Mouse (Mus musculus): ENCODE measurements at regions not wholly inside any gene's neighbourhood (a gene's known extent, or its start where the extent isn't known, plus 50 kb on each side); places are given as distances from the start of the nearest gene placed in this dataset.
"Not testable (repeated sequence)": the region's sequence is repeated elsewhere in the genome, so short reads cannot be mapped to it uniquely, and the experiment has no call there.

DNA sequence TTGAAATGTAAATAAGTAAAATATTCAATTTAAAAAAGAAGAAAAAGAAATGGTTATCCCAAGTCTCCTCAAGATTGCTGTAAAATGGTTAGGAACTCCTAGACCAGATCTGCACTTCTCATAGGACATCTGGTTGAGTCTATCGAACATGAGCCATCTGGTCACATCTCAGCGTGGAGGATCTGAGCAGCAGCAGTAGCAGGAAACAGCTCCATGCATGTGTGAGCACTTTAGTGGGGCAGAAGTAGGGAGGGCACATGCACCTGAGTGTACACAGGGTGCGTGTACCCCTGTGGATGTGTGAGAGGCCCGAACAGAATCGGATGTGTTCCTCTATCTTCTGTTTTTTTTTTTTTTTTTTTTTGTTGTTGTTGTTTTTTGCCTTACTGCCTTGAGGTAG, 65.2 kb upstream of the Klf13 start:
- Histone ChIP-seq H3K9ac (ENCODE audit: low read length) (no peak overlapping the region), H3K4me1 (ENCODE audit: control insufficient read depth, insufficient read depth, low read length) (no peaks in the 10 kb centered on the region), H3K4me3 (ENCODE audit: low read depth, low read length) (no peak overlapping the region), H3K4me2 (ENCODE audit: low read depth) (no peak overlapping the region), H3K9me3 (ENCODE audit: control insufficient read depth, low read length) (no peaks in the 10 kb centered on the region), H3K27ac (ENCODE audit: low read depth, low read length) (no peak overlapping the region), H3K27me3 (ENCODE audit: control insufficient read depth, insufficient read depth, low read length) (no peaks in the 10 kb centered on the region), H3K36me3 (ENCODE audit: control insufficient read depth, insufficient read depth, low read length) (no peaks in the 10 kb centered on the region)
- WGBS: 83% methylated on average over 5 of the region's 5 CpGs
- ATAC-seq (ENCODE audit: insufficient read depth, low FRiP score, low TSS enrichment) (no peak), DNase-seq (ENCODE audit: low spot score) (no peak)

DNA sequence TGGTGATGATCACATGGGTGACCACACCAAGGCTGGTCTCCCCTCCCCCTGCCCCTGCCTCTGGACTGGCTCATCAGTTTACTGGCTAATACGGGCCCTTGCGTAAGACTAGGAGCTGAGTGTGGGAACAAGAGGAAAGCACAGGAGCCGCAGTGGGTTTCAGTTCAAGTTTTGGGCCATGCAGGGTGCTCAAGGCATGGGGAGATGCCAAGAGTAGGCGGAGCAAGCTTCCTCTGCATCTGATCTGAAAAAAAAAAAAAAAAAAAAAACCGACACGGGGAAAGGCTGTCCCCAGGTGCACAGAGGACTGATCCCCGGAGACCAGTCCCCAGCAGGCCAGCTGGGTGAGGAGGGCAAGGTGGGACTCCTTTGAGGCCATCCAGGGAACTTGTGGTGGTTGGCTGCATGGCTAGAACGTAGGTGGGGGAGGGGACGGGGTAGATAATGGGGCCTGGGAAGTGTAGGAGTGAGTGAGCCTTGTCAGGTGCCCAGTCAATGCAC, 62.9 kb upstream of the Klf13 start:
- no peak overlapping the region for H3K4me3 ChIP-seq (ENCODE audit: low read depth, low read length)
- ATAC-seq (ENCODE audit: insufficient read depth, low FRiP score, low TSS enrichment) (no peak), DNase-seq (ENCODE audit: low spot score) (no peak)
- H3K9me3 ChIP-seq (ENCODE audit: control insufficient read depth, low read length): no peaks in the 10 kb centered on the region
- WGBS: 61% methylated on average over 9 of the region's 9 CpGs
- no peaks in the 10 kb centered on the region for H3K36me3 ChIP-seq (ENCODE audit: control insufficient read depth, insufficient read depth, low read length)
- no peak overlapping the region for H3K9ac ChIP-seq (ENCODE audit: low read length)
- no peak overlapping the region for H3K27ac ChIP-seq (ENCODE audit: low read depth, low read length)
- no peaks in the 10 kb centered on the region for H3K27me3 ChIP-seq (ENCODE audit: control insufficient read depth, insufficient read depth, low read length)
- H3K4me2 ChIP-seq (ENCODE audit: low read depth): no peak overlapping the region
- no peaks in the 10 kb centered on the region for H3K4me1 ChIP-seq (ENCODE audit: control insufficient read depth, insufficient read depth, low read length)

DNA sequence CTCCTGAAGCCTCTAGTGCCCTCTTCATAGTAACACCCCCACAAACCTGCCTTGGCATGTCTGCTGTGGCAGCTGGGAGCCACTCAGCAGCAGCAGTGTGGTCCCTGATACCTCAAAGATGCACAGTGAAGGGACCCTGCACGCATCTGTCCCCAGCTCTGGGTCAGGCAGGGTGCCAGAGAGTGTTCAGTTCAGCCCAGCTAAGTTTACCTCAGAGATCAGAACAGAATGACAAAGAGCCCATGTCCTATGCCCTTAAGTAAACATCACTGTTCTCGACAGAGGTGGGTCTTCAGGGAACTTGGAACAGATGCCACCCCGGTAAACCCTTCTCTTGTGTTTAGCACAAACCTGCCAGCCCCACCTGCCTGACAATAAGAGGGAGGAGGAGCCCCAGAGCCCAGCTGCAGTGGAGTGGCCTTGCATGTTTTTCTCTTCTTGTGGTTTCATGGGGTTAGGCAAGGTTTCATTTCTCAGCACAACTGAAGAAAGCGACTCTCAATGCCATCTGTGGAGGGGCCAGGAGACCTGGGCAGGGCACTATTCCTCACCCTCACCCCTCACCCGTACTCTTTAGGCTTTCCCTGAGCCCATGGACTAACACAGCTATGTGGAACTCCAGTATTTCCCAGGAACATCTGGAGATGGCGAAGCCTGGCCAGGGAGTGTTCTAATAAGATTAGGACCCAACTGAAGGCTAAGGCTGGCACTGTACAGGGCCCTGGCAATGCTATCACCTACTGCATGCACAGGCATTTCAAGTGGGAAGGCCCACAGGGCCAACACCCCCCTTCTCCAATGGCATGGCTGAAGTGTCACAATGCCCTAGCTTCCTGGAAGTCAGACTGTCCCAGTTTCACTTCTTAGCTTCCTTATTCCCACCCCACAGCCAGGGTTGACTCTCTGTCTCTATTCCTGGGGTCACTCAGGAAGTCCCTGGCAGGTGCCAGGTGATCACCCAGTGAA, 60.6 kb upstream of the Klf13 start:
- WGBS: 74% methylated on average over 6 of the region's 6 CpGs
- Histone ChIP-seq H3K9me3 (ENCODE audit: control insufficient read depth, low read length) (no peaks in the 10 kb centered on the region), H3K4me2 (ENCODE audit: low read depth) (no peak overlapping the region), H3K9ac (ENCODE audit: low read length) (no peak overlapping the region), H3K27ac (ENCODE audit: low read depth, low read length) (no peak overlapping the region), H3K4me3 (ENCODE audit: low read depth, low read length) (no peak overlapping the region), H3K36me3 (ENCODE audit: control insufficient read depth, insufficient read depth, low read length) (no peaks in the 10 kb centered on the region), H3K27me3 (ENCODE audit: control insufficient read depth, insufficient read depth, low read length) (no peaks in the 10 kb centered on the region), H3K4me1 (ENCODE audit: control insufficient read depth, insufficient read depth, low read length) (no peaks in the 10 kb centered on the region)
- no peak for ATAC-seq (ENCODE audit: insufficient read depth, low FRiP score, low TSS enrichment)
- no peak for DNase-seq (ENCODE audit: low spot score)

- H3K4me1 ChIP-seq (ENCODE audit: control insufficient read depth, insufficient read depth, low read length): no peaks in the 10 kb centered on the region
- H3K27ac ChIP-seq (ENCODE audit: low read depth, low read length): no peak overlapping the region
- WGBS: 86% methylated on average over 3 of the region's 3 CpGs
- no peak overlapping the region for H3K9ac ChIP-seq (ENCODE audit: low read length)
- H3K9me3 ChIP-seq (ENCODE audit: control insufficient read depth, low read length): no peaks in the 10 kb centered on the region
- no peak for ATAC-seq (ENCODE audit: insufficient read depth, low FRiP score, low TSS enrichment)
- no peak overlapping the region for H3K4me2 ChIP-seq (ENCODE audit: low read depth)
- no peak overlapping the region for H3K4me3 ChIP-seq (ENCODE audit: low read depth, low read length)
- no peak for DNase-seq (ENCODE audit: low spot score)
- H3K36me3 ChIP-seq (ENCODE audit: control insufficient read depth, insufficient read depth, low read length): no peaks in the 10 kb centered on the region
- no peaks in the 10 kb centered on the region for H3K27me3 ChIP-seq (ENCODE audit: control insufficient read depth, insufficient read depth, low read length)
Measured at GRCm38 (mm10) chr7:63997997-63998396, 59.3 kb upstream of the Klf13 start.

- Histone ChIP-seq H3K27me3 (ENCODE audit: control insufficient read depth, insufficient read depth, low read length) (no peaks in the 10 kb centered on the region), H3K36me3 (ENCODE audit: control insufficient read depth, insufficient read depth, low read length) (no peaks in the 10 kb centered on the region), H3K4me3 (ENCODE audit: low read depth, low read length) (no peak overlapping the region), H3K4me1 (ENCODE audit: control insufficient read depth, insufficient read depth, low read length) (no peaks in the 10 kb centered on the region), H3K27ac (ENCODE audit: low read depth, low read length) (no peak overlapping the region), H3K9me3 (ENCODE audit: control insufficient read depth, low read length) (no peaks in the 10 kb centered on the region), H3K4me2 (ENCODE audit: low read depth) (no peak overlapping the region), H3K9ac (ENCODE audit: low read length) (no peak overlapping the region)
- DNase-seq (ENCODE audit: low spot score): no peak
- 90% methylated on average over 6 of the region's 6 CpGs for WGBS
- no peak for ATAC-seq (ENCODE audit: insufficient read depth, low FRiP score, low TSS enrichment)
Measured at GRCm38 (mm10) chr7:63996581-63997098, 57.9 kb upstream of the Klf13 start.

DNA sequence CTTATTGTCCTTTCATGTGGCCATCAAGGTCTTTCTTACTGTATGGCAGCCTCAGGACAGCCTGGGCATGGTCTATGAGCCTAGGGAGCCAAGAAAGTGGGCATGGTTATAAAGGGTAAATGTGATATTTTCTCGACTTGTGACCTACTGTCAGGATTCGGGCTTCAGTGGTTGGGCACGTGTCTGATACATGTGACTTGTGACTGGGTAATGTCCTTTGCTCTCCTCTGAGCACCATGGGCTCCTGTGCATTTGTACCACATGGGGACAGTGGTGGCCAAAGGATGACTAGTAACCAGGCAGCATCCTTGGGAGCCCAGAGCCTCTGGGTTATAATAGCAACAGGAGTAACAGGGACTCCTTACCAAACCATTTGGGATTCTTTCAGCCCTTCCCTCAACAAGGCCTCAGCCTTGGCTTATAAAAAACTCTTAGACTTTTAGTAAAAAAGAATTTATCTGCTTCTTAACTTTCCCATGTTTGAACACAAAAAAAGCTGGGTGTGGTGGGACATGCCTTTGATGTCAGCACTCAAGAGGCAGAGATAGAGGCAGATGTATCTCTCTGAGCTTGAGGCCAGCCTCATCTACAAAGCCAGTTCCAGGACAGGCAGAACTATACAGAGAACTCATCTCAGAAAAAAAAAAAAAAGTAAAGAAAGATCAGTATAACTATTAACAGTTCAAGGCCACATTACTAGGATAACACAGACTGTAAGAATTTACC, 56.7 kb upstream of the Klf13 start:
- no peak overlapping the region for H3K4me2 ChIP-seq (ENCODE audit: low read depth)
- H3K27ac ChIP-seq (ENCODE audit: low read depth, low read length): no peak overlapping the region
- no peaks in the 10 kb centered on the region for H3K9me3 ChIP-seq (ENCODE audit: control insufficient read depth, low read length)
- no peak overlapping the region for H3K9ac ChIP-seq (ENCODE audit: low read length)
- H3K27me3 ChIP-seq (ENCODE audit: control insufficient read depth, insufficient read depth, low read length): no peaks in the 10 kb centered on the region
- no peak for ATAC-seq (ENCODE audit: insufficient read depth, low FRiP score, low TSS enrichment)
- no peak overlapping the region for H3K4me3 ChIP-seq (ENCODE audit: low read depth, low read length)
- H3K4me1 ChIP-seq (ENCODE audit: control insufficient read depth, insufficient read depth, low read length): no peaks in the 10 kb centered on the region
- 92% methylated on average over 3 of the region's 3 CpGs for WGBS
- H3K36me3 ChIP-seq (ENCODE audit: control insufficient read depth, insufficient read depth, low read length): no peaks in the 10 kb centered on the region
- no peak for DNase-seq (ENCODE audit: low spot score)

- ATAC-seq (ENCODE audit: insufficient read depth, low FRiP score, low TSS enrichment); H3K36me3 ChIP-seq (ENCODE audit: control insufficient read depth, insufficient read depth, low read length); H3K9me3 ChIP-seq (ENCODE audit: control insufficient read depth, low read length); H3K9ac ChIP-seq (ENCODE audit: low read length); H3K4me2 ChIP-seq (ENCODE audit: low read depth); H3K27ac ChIP-seq (ENCODE audit: low read depth, low read length); DNase-seq (ENCODE audit: low spot score); H3K27me3 ChIP-seq (ENCODE audit: control insufficient read depth, insufficient read depth, low read length); H3K4me3 ChIP-seq (ENCODE audit: low read depth, low read length); H3K4me1 ChIP-seq (ENCODE audit: control insufficient read depth, insufficient read depth, low read length): not testable (repeated sequence)
- 80% methylated on average over 3 of the region's 3 CpGs for WGBS
Measured at GRCm38 (mm10) chr7:63994769-63995168, 56.1 kb upstream of the Klf13 start.

DNA sequence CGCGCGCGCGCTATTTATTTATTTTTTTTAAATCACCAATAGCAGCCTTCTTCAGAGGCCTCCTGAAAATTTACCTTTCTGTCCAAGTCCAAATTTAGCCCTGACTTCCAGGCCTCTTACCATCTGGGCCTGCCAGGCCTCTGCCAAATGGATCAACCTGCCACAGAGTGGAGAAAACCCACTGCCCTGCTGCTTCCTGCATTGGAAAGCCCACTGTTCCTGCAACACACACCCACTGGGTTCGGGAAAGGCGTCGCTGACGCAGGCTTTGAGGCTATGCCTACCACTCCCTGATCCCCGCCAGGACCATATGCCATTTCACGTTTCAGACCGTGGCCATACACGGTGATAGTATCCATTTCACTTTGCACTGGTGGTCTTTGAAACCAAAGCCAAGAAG, 53.4 kb upstream of the Klf13 start:
- no peak overlapping the region for H3K9ac ChIP-seq (ENCODE audit: low read length)
- no peaks in the 10 kb centered on the region for H3K9me3 ChIP-seq (ENCODE audit: control insufficient read depth, low read length)
- H3K36me3 ChIP-seq (ENCODE audit: control insufficient read depth, insufficient read depth, low read length): no peaks in the 10 kb centered on the region
- H3K27ac ChIP-seq (ENCODE audit: low read depth, low read length): no peak overlapping the region
- no peak overlapping the region for H3K4me2 ChIP-seq (ENCODE audit: low read depth)
- no peaks in the 10 kb centered on the region for H3K4me1 ChIP-seq (ENCODE audit: control insufficient read depth, insufficient read depth, low read length)
- H3K4me3 ChIP-seq (ENCODE audit: low read depth, low read length): no peak overlapping the region
- 95% methylated on average over 13 of the region's 13 CpGs for WGBS
- ATAC-seq (ENCODE audit: insufficient read depth, low FRiP score, low TSS enrichment) (no peak), DNase-seq (ENCODE audit: low spot score) (no peak)
- no peaks in the 10 kb centered on the region for H3K27me3 ChIP-seq (ENCODE audit: control insufficient read depth, insufficient read depth, low read length)
